Mouse (Mus musculus) megakaryocyte, embryonic 14.5 days (primary cell): ENCODE results near the gene Zfp219.

Source experiments
- FLI1 ChIP-seq: IDR thresholded peaks from 2 replicates; pipeline ENCODE4 v1.6.1; 2012; ENCODE audit warnings: low read length, inconsistent platforms, mixed read lengths
- GATA1 ChIP-seq: IDR thresholded peaks from 3 replicates; pipeline ENCODE4 v1.6.1; 2012; ENCODE audit warnings: mixed read lengths, low read length, inconsistent platforms, borderline replicate concordance

GRCm38 (mm10) chr14:51986153-51986505 is 34.4 kb downstream of the Zfp219 start:
- TF ChIP-seq GATA1 (no peak), FLI1 (no peak)
